Mouse (Mus musculus): ENCODE measurements at regions not wholly inside any gene's neighbourhood (a gene's known extent, or its start where the extent isn't known, plus 50 kb on each side); places are given as distances from the start of the nearest gene placed in this dataset.

- no peaks in the 10 kb centered on the region for H3K36me3 ChIP-seq (replicated peaks; ENCODE audit: control insufficient read depth, insufficient read depth)
- H3K4me2 ChIP-seq (replicated peaks): no peak overlapping the region
- ATAC-seq (ENCODE audit: low FRiP score) (no peak), DNase-seq (ENCODE audit: low spot score) (no peak)
- H3K9ac ChIP-seq: no peak overlapping the region
- no peaks in the 10 kb centered on the region for H3K27me3 ChIP-seq (ENCODE audit: control insufficient read depth, insufficient read depth, low read length)
- no peaks in the 10 kb centered on the region for H3K9me3 ChIP-seq (ENCODE audit: control insufficient read depth, low read length)
- H3K27ac ChIP-seq: no peak overlapping the region
- no peaks in the 10 kb centered on the region for H3K4me1 ChIP-seq (replicated peaks; ENCODE audit: control insufficient read depth, insufficient read depth, low read length)
- 100% methylated on average over 2 of the region's 2 CpGs for WGBS
- no peak overlapping the region for H3K4me3 ChIP-seq (replicated peaks; ENCODE audit: low read length)
Measured at GRCm38 (mm10) chr11:28273299-28273698, 66.4 kb downstream of the Gm6685 start.

- WGBS: 77% methylated on average over 2 of the region's 2 CpGs
Measured at GRCm38 (mm10) chr11:28272571-28272970, 67.1 kb downstream of the Gm6685 start.

More at GRCm38 (mm10) chr11:28272571-28272970, 67.1 kb downstream of the Gm6685 start:
- Histone ChIP-seq H3K4me3 (replicated peaks; ENCODE audit: low read length) (no peak overlapping the region), H3K36me3 (replicated peaks; ENCODE audit: control insufficient read depth, insufficient read depth) (no peaks in the 10 kb centered on the region), H3K9me3 (ENCODE audit: control insufficient read depth, low read length) (no peaks in the 10 kb centered on the region), H3K9ac (no peak overlapping the region), H3K27me3 (ENCODE audit: control insufficient read depth, insufficient read depth, low read length) (no peaks in the 10 kb centered on the region), H3K27ac (no peak overlapping the region), H3K4me1 (replicated peaks; ENCODE audit: control insufficient read depth, insufficient read depth, low read length) (no peaks in the 10 kb centered on the region), H3K4me2 (replicated peaks) (no peak overlapping the region)
- DNase-seq (ENCODE audit: low spot score) (no peak), ATAC-seq (ENCODE audit: low FRiP score) (0 out of 2 replicates have a peak, but pooled peaks have one; percentile 46)
